Mouse (Mus musculus) heart, adult 2 months (tissue): ENCODE measurements at regions not wholly inside any gene's neighbourhood (a gene's known extent, or its start where the extent isn't known, plus 50 kb on each side); places are given as distances from the start of the nearest gene placed in this dataset.

Experiments used
- DNase-seq, 2 experiments: peaks; one replicate each; pipeline ENCODE4 v3.0.0; 2021
- H3K27ac ChIP-seq: fragments of 200-600 bp; 2 replicates; pipeline ENCODE4 v1.8.1; 2022
- H3K27me3 ChIP-seq: fragments of 200-500 bp; 2 replicates; pipeline ENCODE4 v1.6.1; 2012; ENCODE audit warnings: mild to moderate bottlenecking, low read length, inconsistent platforms, mixed read lengths; ENCODE audit not compliant: control insufficient read depth, insufficient read depth
- H3K36me3 ChIP-seq: fragments of 200-500 bp; 2 replicates; pipeline ENCODE4 v1.6.1; 2012; ENCODE audit warnings: low read length, inconsistent platforms; ENCODE audit not compliant: control insufficient read depth, insufficient read depth
- H3K4me1 ChIP-seq: fragments of 200-500 bp; 2 replicates; pipeline ENCODE4 v1.6.1; 2011; ENCODE audit warnings: low read length; ENCODE audit not compliant: control insufficient read depth, insufficient read depth
- H3K4me3 ChIP-seq: fragments of 200-600 bp; 2 replicates; pipeline ENCODE4 v1.8.1; 2022
- H3K79me2 ChIP-seq: fragments of 200-500 bp; replicated peaks from 2 replicates; pipeline ENCODE4 v1.6.1; 2012; ENCODE audit warnings: mild to moderate bottlenecking, inconsistent platforms, low read length, moderate library complexity, mixed read lengths; ENCODE audit not compliant: control insufficient read depth, insufficient read depth
- H3K9ac ChIP-seq: fragments of 200-500 bp; 2 replicates; pipeline ENCODE4 v1.6.1; 2012; ENCODE audit warnings: low read depth, mild to moderate bottlenecking, control low read depth, inconsistent platforms, low read length, mixed read lengths
- CTCF ChIP-seq: fragments of 200-600 bp; IDR thresholded peaks from 2 replicates; pipeline ENCODE4 v1.8.1; 2022; ENCODE audit warnings: antibody characterized with exemption, mild to moderate bottlenecking, moderate library complexity
- EP300 ChIP-seq: fragments of 200-500 bp; IDR thresholded peaks from 2 replicates; pipeline ENCODE4 v1.6.1; 2011; ENCODE audit warnings: low read depth, low read length, control low read depth; ENCODE audit not compliant: insufficient read depth
- POLR2A ChIP-seq: fragments of 200-500 bp; IDR thresholded peaks from 2 replicates; pipeline ENCODE4 v1.6.1; 2011; ENCODE audit warnings: mild to moderate bottlenecking, low read depth, low read length, control low read depth; ENCODE audit not compliant: insufficient read depth
- WGBS: fragments of 180-500 bp; shearing (Covaris S2); methylation state at CpG from one replicate; pipeline ENCODE4 v1.1.7; 2018; 5-methylcytosine and 5-hydroxymethylcytosine counted together
- intact Hi-C: fragments of 180-260 bp; cut with DNase I; formaldehyde crosslinking; loops from one replicate; pipeline ENCODE4 v1.15.1; 2025

GRCm38 (mm10) chr14:71241655-71242390, 642.2 kb upstream of the Fam160b2 start:
- Histone ChIP-seq H3K79me2 (no peaks in the 10 kb centered on the region), H3K27me3 (no peaks in the 10 kb centered on the region), H3K4me1 (no peaks in the 10 kb centered on the region), H3K36me3 (no peaks in the 10 kb centered on the region), H3K27ac (no peak overlapping the region), H3K4me3 (no peak overlapping the region), H3K9ac (no peak overlapping the region)
- TF ChIP-seq EP300 (no peak), CTCF (no peak), POLR2A (no peak)
- DNase-seq: no peak
- intact Hi-C loops: no loop called here
- 82% methylated on average over 10 of the region's 10 CpGs for WGBS

GRCm38 (mm10) chr14:71236192-71236591, 636.6 kb upstream of the Fam160b2 start:
- Histone ChIP-seq H3K4me1 (no peaks in the 10 kb centered on the region), H3K79me2 (no peaks in the 10 kb centered on the region), H3K4me3 (no peak overlapping the region), H3K36me3 (no peaks in the 10 kb centered on the region), H3K27ac (no peak overlapping the region), H3K9ac (no peak overlapping the region), H3K27me3 (no peaks in the 10 kb centered on the region)
- DNase-seq: no peak
- TF ChIP-seq CTCF (no peak), EP300 (no peak), POLR2A (no peak)
- intact Hi-C loops: no loop called here
- 74% methylated on average over 6 of the region's 6 CpGs for WGBS

DNA sequence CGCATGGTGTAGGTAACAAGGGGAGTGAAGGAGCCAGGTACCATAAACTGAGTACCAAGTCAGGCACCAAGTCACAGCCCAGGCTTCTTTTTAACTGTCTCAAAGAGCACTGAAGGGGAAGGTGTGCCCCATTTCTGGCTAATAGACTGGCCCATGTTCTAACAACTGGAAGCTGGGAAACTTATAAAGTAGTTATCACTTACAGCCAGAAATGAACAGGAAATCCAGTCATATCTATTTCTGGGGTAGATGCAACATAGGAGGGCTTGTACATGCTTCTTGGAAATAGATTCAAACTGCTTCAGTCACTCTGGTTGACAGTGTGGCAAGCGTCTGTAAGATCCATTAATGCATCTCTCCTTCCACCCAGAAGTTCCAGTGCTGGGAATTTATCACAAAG, 635.3 kb upstream of the Fam160b2 start:
- intact Hi-C loops: no loop called here
- WGBS: 77% methylated on average over 2 of the region's 2 CpGs
- no peak for TF ChIP-seq CTCF
- TF ChIP-seq EP300: no peak
- no peak for TF ChIP-seq POLR2A

GRCm38 (mm10) chr14:71234276-71234675, 634.6 kb upstream of the Fam160b2 start:
- DNase-seq: no peak
- Histone ChIP-seq H3K27me3 (no peaks in the 10 kb centered on the region), H3K4me1 (no peaks in the 10 kb centered on the region), H3K9ac (no peak overlapping the region), H3K4me3 (no peak overlapping the region), H3K36me3 (no peaks in the 10 kb centered on the region), H3K27ac (no peak overlapping the region), H3K79me2 (no peaks in the 10 kb centered on the region)
- 73% methylated on average over 2 of the region's 2 CpGs for WGBS
- TF ChIP-seq EP300: no peak
- no peak for TF ChIP-seq POLR2A
- no peak for TF ChIP-seq CTCF
- intact Hi-C loops: no loop called here

More for the DNA sequence above, 635.3 kb upstream of the Fam160b2 start:
- no peak for DNase-seq
- Histone ChIP-seq H3K27me3 (no peaks in the 10 kb centered on the region), H3K9ac (no peak overlapping the region), H3K36me3 (no peaks in the 10 kb centered on the region), H3K27ac (no peak overlapping the region), H3K79me2 (no peaks in the 10 kb centered on the region), H3K4me1 (no peaks in the 10 kb centered on the region), H3K4me3 (no peak overlapping the region)

DNA sequence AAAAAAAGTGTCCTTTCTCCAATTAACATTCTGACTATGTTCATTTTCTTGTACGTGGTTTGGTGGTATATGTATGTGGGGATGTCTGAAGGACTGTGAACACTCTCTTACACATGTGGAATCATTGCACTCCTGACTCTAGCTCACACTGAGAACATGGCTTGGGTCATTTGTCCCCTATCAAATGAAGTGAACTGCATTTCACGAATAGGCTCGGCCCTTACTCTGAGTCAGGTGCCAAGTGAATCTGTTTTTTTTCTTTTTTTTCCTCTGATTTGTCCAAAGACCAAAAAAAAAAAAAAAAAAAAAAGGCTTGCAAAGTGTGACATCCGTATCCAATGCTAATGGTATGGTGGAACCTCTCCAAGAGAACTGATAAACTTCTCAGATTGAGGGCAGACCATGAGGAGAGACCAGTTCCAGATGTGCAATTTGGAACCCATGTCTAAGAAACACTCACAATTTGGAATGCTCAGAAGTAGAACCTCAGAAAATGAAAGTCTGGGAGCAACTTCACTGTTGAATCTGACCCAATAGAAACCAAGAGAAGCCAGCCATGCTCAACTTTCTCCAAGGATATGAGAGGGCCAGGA, 631.7 kb upstream of the Fam160b2 start:
- H3K4me3 ChIP-seq: no peak overlapping the region
- no peaks in the 10 kb centered on the region for H3K4me1 ChIP-seq
- WGBS: 62% methylated on average over 4 of the region's 4 CpGs
- intact Hi-C loops: no loop called here
- no peak overlapping the region for H3K27ac ChIP-seq
- no peak overlapping the region for H3K9ac ChIP-seq
- H3K79me2 ChIP-seq: no peaks in the 10 kb centered on the region
- DNase-seq: no peak
- H3K36me3 ChIP-seq: no peaks in the 10 kb centered on the region
- TF ChIP-seq POLR2A (no peak), EP300 (no peak), CTCF (no peak)
- no peaks in the 10 kb centered on the region for H3K27me3 ChIP-seq

DNA sequence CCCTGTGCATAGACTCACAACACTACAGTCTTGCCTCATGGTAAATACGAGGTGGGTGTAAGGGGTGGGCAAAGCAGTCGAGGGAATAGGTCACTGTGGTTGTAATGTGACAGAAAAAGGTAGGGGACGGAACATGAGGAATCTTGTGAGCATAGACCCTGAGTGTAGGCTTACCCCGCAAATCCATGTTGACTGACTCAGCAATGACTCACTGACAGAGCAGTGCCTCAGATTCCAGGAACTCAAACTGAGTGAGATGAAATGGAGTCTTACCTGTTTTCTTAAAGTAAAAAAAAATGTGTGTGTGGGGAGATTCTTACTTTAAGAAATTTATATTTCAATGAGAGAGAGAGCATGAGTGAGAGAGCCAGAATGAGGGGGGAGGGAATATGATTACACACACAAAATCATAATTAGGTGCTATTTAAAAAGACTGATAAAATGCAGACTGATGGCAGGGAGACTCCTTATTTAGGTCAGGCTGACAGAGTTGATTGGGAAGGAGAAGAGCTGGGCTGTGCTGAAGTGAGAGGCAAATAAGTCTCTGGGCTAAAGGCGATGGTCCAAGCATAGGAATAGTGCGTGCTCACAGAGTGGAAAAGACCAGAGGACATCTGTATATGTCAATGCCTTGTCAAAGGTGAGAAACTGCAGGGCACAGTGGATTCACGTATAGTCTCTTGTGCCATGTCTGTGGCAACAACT, 631.0 kb upstream of the Fam160b2 start:
- 83% methylated on average over 7 of the region's 7 CpGs for WGBS
- H3K36me3 ChIP-seq: no peaks in the 10 kb centered on the region
- H3K79me2 ChIP-seq: no peaks in the 10 kb centered on the region
- H3K27me3 ChIP-seq: no peaks in the 10 kb centered on the region
- no peaks in the 10 kb centered on the region for H3K4me1 ChIP-seq
- TF ChIP-seq POLR2A (no peak), CTCF (no peak), EP300 (no peak)
- H3K27ac ChIP-seq: no peak overlapping the region
- DNase-seq: no peak
- intact Hi-C loops: no loop called here
- H3K9ac ChIP-seq: no peak overlapping the region
- H3K4me3 ChIP-seq: no peak overlapping the region
